Mouse (Mus musculus) kidney, embryonic 14.5 days (tissue): ENCODE data around the gene Pkp3. TPM values are rescaled to one million over a fixed set of nuclear protein-coding genes. Genes with fewer than 3 reads are reported as not detected.
A peak's percentile ranks its signal among the peaks of the same experiment; 100 is the strongest.

Experiments used
- ATAC-seq: fragments of 200-750 bp; cut with Nextera tagmentation; 2 replicates; pipeline ENCODE4 v1.8.0; 2017; ENCODE audit warnings: moderate number of reproducible peaks, mild to moderate bottlenecking, moderate TSS enrichment, moderate library complexity; ENCODE audit not compliant: low FRiP score, low TSS enrichment
- H3K27ac ChIP-seq: fragments of 300-500 bp; sonication (generic); 2 replicates; pipeline ENCODE4 v1.5.1; 2014; ENCODE audit warnings: low read depth, mild to moderate bottlenecking, low read length, moderate library complexity, mixed read lengths
- H3K27me3 ChIP-seq: fragments of 300-500 bp; sonication (generic); 2 replicates; pipeline ENCODE4 v1.6.1; 2014; ENCODE audit warnings: mild to moderate bottlenecking, low read length; ENCODE audit not compliant: control insufficient read depth, insufficient read depth
- H3K36me3 ChIP-seq: fragments of 300-500 bp; sonication (generic); 2 replicates; pipeline ENCODE4 v1.6.1; 2014; ENCODE audit warnings: low read length, mixed read lengths; ENCODE audit not compliant: control insufficient read depth, insufficient read depth
- H3K4me1 ChIP-seq: fragments of 300-500 bp; sonication (generic); 2 replicates; pipeline ENCODE4 v1.6.1; 2014; ENCODE audit warnings: low read length, mixed read lengths; ENCODE audit not compliant: control insufficient read depth, insufficient read depth
- H3K4me2 ChIP-seq: fragments of 300-500 bp; sonication (generic); replicated peaks from 2 replicates; pipeline ENCODE4 v1.6.1; 2014; ENCODE audit warnings: low read depth, mild to moderate bottlenecking, low read length
- H3K4me3 ChIP-seq: fragments of 300-500 bp; sonication (generic); 2 replicates; pipeline ENCODE4 v1.5.1; 2014; ENCODE audit warnings: mild to moderate bottlenecking, low read length
- H3K9ac ChIP-seq: fragments of 300-500 bp; sonication (generic); 2 replicates; pipeline ENCODE4 v1.6.1; 2014; ENCODE audit warnings: low read depth, mild to moderate bottlenecking, low read length, moderate library complexity
- H3K9me3 ChIP-seq: fragments of 300-500 bp; sonication (generic); 2 replicates; pipeline ENCODE4 v1.6.1; 2016; ENCODE audit warnings: low read length; ENCODE audit not compliant: control insufficient read depth
- WGBS: fragments of 180-500 bp; shearing (Covaris S2); extraction: QIAGEN DNeasy Blood & Tissue Kit; methylation state at CpG from one replicate; pipeline ENCODE4 v1.1.7; 2014; 5-methylcytosine and 5-hydroxymethylcytosine counted together
- polyA plus RNA-seq: library from polyadenylated mRNA; unstranded; fragments of >200 nt; fragmentation: Nextera tagmentation; extraction: Ambion mirVana; gene quantifications from 2 replicates; pipeline ENCODE4 v1.2.1, GENCODE M21; 2014

Gene Pkp3
- polyA plus RNA-seq, 1 experiment from 2014 or later: 4.3 TPM

GRCm38 (mm10) chr7:141062525-141062924, 15.5 kb upstream of the Pkp3 start:
- no peak for ATAC-seq

GRCm38 (mm10) chr7:141063353-141063752, 14.7 kb upstream of the Pkp3 start:
- ATAC-seq: no peak
- no peak overlapping the region for H3K4me2 ChIP-seq
- H3K27ac ChIP-seq: no peak overlapping the region
- H3K4me3 ChIP-seq: no peak overlapping the region
- 89% methylated on average over 3 of the region's 3 CpGs for WGBS
- no peaks in the 10 kb centered on the region for H3K9me3 ChIP-seq
- H3K36me3 ChIP-seq: peaks cover 29% of the 10 kb centered on the region
- H3K4me1 ChIP-seq: peaks cover 11% of the 10 kb centered on the region; the same call in 1 of the 2 replicates
- H3K9ac ChIP-seq: no peak overlapping the region
- no peaks in the 10 kb centered on the region for H3K27me3 ChIP-seq

More at GRCm38 (mm10) chr7:141062525-141062924, 15.5 kb upstream of the Pkp3 start:
- H3K4me1 ChIP-seq: peaks cover 11% of the 10 kb centered on the region; the same call in 1 of the 2 replicates
- H3K27ac ChIP-seq: no peak overlapping the region
- WGBS: 85% methylated on average over 7 of the region's 7 CpGs
- H3K36me3 ChIP-seq: peaks cover 21% of the 10 kb centered on the region
- H3K9me3 ChIP-seq: no peaks in the 10 kb centered on the region
- H3K27me3 ChIP-seq: no peaks in the 10 kb centered on the region
- no peak overlapping the region for H3K4me2 ChIP-seq
- H3K4me3 ChIP-seq: no peak overlapping the region
- no peak overlapping the region for H3K9ac ChIP-seq

- H3K4me3 ChIP-seq: no peak overlapping the region
- no peak overlapping the region for H3K9ac ChIP-seq
- 76% methylated on average over 7 of the region's 7 CpGs for WGBS
- H3K4me2 ChIP-seq: no peak overlapping the region
- peaks cover 30% of the 10 kb centered on the region for H3K36me3 ChIP-seq
- peaks cover 11% of the 10 kb centered on the region; the same call in 1 of the 2 replicates for H3K4me1 ChIP-seq
- no peak for ATAC-seq
- H3K9me3 ChIP-seq: no peaks in the 10 kb centered on the region
- H3K27me3 ChIP-seq: no peaks in the 10 kb centered on the region
- no peak overlapping the region for H3K27ac ChIP-seq
Measured at GRCm38 (mm10) chr7:141064175-141064574, 13.8 kb upstream of the Pkp3 start.

- Histone ChIP-seq H3K4me1 (peaks cover 11% of the 10 kb centered on the region; the same call in 1 of the 2 replicates), H3K36me3 (peaks cover 30% of the 10 kb centered on the region), H3K27me3 (no peaks in the 10 kb centered on the region), H3K27ac (no peak overlapping the region), H3K9ac (no peak overlapping the region), H3K9me3 (no peaks in the 10 kb centered on the region), H3K4me2 (no peak overlapping the region), H3K4me3 (no peak overlapping the region)
- WGBS: 94% methylated on average over 7 of the region's 7 CpGs
- ATAC-seq: no peak
Measured at GRCm38 (mm10) chr7:141064576-141064975, 13.4 kb upstream of the Pkp3 start.

- Histone ChIP-seq H3K4me3 (no peak overlapping the region), H3K27me3 (peaks cover 18% of the 10 kb centered on the region), H3K27ac (no peak overlapping the region), H3K4me1 (0 out of 2 replicates have a peak, but pooled peaks cover 4% of the 10 kb centered on the region), H3K36me3 (peaks cover 30% of the 10 kb centered on the region), H3K9ac (no peak overlapping the region), H3K9me3 (no peaks in the 10 kb centered on the region), H3K4me2 (no peak overlapping the region)
- WGBS: 86% methylated on average over 19 of the region's 19 CpGs
- ATAC-seq: no peak
Measured at GRCm38 (mm10) chr7:141068351-141068750, 9.7 kb upstream of the Pkp3 start.

- Histone ChIP-seq H3K9ac (peak overlapping the region; percentile 55), H3K4me3 (peak overlapping the region; percentile 37), H3K36me3 (peaks cover 17% of the 10 kb centered on the region), H3K4me2 (peak overlapping the region; percentile 84), H3K27ac (no peak overlapping the region), H3K9me3 (no peaks in the 10 kb centered on the region), H3K27me3 (peaks cover 18% of the 10 kb centered on the region), H3K4me1 (0 out of 2 replicates have a peak, but pooled peaks cover 4% of the 10 kb centered on the region)
- peak; percentile 37 for ATAC-seq
- WGBS: under 1% methylated on average over 51 of the region's 51 CpGs
Measured at GRCm38 (mm10) chr7:141070058-141070862, 7.8 kb upstream of the Pkp3 start.

GRCm38 (mm10) chr7:141072017-141072745, 5.8 kb upstream of the Pkp3 start:
- H3K9me3 ChIP-seq: no peaks in the 10 kb centered on the region
- 30% methylated on average over 23 of the region's 23 CpGs for WGBS
- H3K4me2 ChIP-seq: no peak overlapping the region
- H3K9ac ChIP-seq: no peak overlapping the region
- no peak overlapping the region for H3K27ac ChIP-seq
- 0 out of 2 replicates have a peak, but pooled peaks have one; percentile 13 for ATAC-seq
- no peak overlapping the region for H3K4me3 ChIP-seq
- 0 out of 2 replicates have a peak, but pooled peaks cover 4% of the 10 kb centered on the region for H3K4me1 ChIP-seq
- H3K27me3 ChIP-seq: peaks cover 18% of the 10 kb centered on the region
- peaks cover 12% of the 10 kb centered on the region for H3K36me3 ChIP-seq

GRCm38 (mm10) chr7:141073782-141074181, 4.2 kb upstream of the Pkp3 start:
- H3K4me3 ChIP-seq: no peak overlapping the region
- 85% methylated on average over 4 of the region's 4 CpGs for WGBS
- peaks cover 18% of the 10 kb centered on the region for H3K27me3 ChIP-seq
- H3K4me2 ChIP-seq: no peak overlapping the region
- 0 out of 2 replicates have a peak, but pooled peaks cover 4% of the 10 kb centered on the region for H3K4me1 ChIP-seq
- no peak for ATAC-seq
- no peak overlapping the region for H3K9ac ChIP-seq
- H3K9me3 ChIP-seq: no peaks in the 10 kb centered on the region
- no peaks in the 10 kb centered on the region for H3K36me3 ChIP-seq
- H3K27ac ChIP-seq: no peak overlapping the region
